Mouse (Mus musculus) bone marrow macrophage, adult 2 months (primary cell): ENCODE measurements around the gene Mical3. TPM values are rescaled to one million over a fixed set of nuclear protein-coding genes. Genes with fewer than 3 reads are reported as not detected.

Source experiments
- H3K27ac ChIP-seq: 2 replicates; pipeline ENCODE4 v1.5.1; 2012; ENCODE audit warnings: low read depth, low read length; ENCODE audit not compliant: insufficient read depth
- H3K4me1 ChIP-seq: 2 replicates; pipeline ENCODE4 v1.6.1; 2012; ENCODE audit warnings: low read length; ENCODE audit not compliant: control insufficient read depth, insufficient read depth
- H3K4me3 ChIP-seq: 2 replicates; pipeline ENCODE4 v1.5.1; 2012; ENCODE audit warnings: mild to moderate bottlenecking, low read length, moderate library complexity; ENCODE audit not compliant: insufficient read depth
- CTCF ChIP-seq: IDR thresholded peaks from 2 replicates; pipeline ENCODE4 v1.5.1; 2012; ENCODE audit warnings: low read depth, mild to moderate bottlenecking, low read length, moderate library complexity
- POLR2A ChIP-seq: IDR thresholded peaks from 2 replicates; pipeline ENCODE4 v1.6.1; 2012; ENCODE audit warnings: mild to moderate bottlenecking, low read depth, low read length, borderline replicate concordance
- polyA plus RNA-seq: library from polyadenylated mRNA; stranded (reverse); fragments of >200 nt; gene quantifications from 2 replicates; pipeline ENCODE4 v1.2.4, GENCODE M21; 2012; ENCODE audit not compliant: missing spikeins, insufficient read depth, insufficient read length

Mical3 gene
- polyA plus RNA-seq, 1 experiment, result 4.1 TPM

DNA sequence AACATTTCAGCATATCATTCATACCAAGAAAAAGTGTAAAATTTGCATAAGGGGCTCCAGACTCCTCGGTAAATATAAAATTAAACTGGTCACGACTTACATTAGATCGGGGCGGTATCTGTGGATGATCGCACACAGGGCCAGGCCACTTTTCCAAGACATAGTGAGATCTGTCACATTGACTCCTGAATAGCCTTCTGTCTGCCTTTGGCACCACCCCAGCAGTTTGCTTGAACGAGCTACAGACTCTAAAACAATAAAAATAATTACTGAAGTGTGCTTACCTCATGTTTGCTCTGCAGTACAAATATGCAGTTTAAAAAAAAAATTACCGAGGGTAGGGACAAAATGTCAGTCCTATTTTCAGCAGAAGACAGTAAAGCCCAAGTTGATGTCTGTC is 103.9 kb downstream of the Mical3 start:
- H3K4me3 ChIP-seq, result no peak overlapping the region
- H3K27ac ChIP-seq, result no peak overlapping the region
- H3K4me1 ChIP-seq, result no peaks in the 10 kb centered on the region
- TF ChIP-seq POLR2A (no peak), CTCF (no peak)

DNA sequence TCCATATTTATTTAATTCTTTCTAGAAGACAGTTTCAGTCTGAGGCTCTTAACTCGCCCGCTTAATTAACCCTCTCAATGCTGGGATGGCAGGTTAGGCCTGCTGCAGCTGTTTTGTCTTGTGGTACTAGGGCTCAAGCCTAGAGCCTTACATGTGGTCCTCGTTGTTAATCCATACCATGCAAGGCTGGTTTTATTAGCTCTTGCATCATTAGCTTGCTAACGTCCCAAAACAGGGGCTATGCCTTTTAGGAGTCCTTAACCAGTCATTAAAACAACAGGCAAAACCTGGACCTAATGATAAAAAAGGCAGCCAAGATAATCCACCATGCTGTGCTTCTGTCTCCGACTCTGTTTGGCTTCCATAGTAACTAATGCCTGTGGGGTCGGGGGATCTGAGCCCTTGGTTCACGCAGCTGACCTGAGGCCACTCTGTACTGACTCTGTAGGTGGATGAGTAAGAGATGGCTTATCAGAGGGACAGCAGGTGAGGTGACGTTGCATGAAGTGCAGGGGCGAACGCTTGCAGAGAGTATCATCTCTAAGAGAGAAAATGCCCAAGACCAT is 104.7 kb downstream of the Mical3 start:
- Histone ChIP-seq H3K27ac (no peak overlapping the region), H3K4me1 (no peaks in the 10 kb centered on the region), H3K4me3 (no peak overlapping the region)
- TF ChIP-seq POLR2A (no peak), CTCF (no peak)

DNA sequence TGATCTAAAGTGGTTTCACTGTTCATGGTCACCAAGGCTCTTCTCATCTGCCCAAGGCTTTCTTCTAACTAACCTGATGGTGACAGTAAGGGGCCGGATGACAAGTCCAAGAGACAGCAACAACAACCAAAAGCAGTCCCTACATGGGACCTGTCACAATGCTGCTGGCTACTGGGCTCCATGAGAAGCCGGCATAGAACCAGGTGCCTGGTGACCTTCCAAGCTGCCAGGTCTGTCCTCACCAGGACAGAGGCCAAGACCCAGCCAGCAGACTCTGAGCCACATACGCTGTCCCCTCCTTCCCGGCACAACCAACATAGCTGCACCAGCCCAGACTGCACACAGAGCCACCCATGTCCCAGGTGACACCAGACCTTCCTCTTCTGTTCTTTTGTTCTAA is 112.7 kb downstream of the Mical3 start:
- no peak for TF ChIP-seq POLR2A
- no peak for TF ChIP-seq CTCF
- Histone ChIP-seq H3K4me1 (no peaks in the 10 kb centered on the region), H3K4me3 (no peak overlapping the region), H3K27ac (no peak overlapping the region)

DNA sequence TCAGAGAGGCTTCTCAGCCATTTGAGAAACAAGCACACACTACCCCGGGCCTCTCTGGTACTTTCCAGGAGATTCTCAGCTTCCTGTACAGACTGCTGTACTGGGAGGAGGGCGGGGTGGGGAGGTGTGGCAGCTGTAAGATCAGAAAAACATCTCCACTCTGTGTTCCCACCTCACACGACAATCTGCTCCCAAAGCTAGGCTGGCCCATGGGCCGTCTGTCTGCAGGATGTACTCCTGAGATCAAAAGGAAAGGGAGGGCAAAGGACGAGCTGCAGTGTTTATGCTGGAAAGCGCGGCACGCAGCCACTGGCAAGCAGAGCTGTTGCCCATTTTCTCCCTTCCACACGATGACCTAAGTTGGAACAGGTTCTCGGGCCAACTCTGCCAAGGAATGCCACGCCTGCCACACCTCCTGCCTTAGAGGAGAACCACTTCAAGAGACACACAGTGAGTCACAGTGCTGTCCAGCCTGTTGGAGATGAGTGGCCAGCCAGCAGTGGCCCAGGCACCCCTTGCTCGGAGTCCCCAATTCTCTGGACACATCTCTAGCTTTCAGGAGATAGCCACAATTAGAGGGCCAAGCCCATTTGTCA is 113.3 kb downstream of the Mical3 start:
- Histone ChIP-seq H3K27ac (no peak overlapping the region), H3K4me1 (no peaks in the 10 kb centered on the region), H3K4me3 (no peak overlapping the region)
- TF ChIP-seq POLR2A (no peak), CTCF (no peak)

DNA sequence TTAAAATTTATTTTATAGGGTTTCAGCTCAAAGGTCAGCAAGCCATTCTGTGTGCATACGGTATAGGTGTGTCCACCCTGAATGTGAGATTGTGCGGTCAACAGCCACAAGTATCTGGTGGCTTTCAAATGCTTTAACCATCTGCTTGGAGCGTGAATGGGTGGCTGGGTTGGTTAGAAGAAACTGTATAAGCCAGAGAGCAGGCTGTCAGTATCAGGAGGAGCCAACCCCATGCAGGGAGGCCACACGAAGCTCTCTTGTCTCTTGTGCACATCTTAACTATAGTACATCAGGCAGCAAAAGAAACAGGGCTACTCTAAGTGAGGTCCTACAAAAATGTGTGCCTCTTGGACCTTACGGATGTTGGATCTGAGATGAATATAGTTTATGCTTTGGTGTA is 114.7 kb downstream of the Mical3 start:
- TF ChIP-seq POLR2A (no peak), CTCF (no peak)
- H3K4me1 ChIP-seq, result no peaks in the 10 kb centered on the region
- H3K4me3 ChIP-seq, result no peak overlapping the region
- H3K27ac ChIP-seq, result no peak overlapping the region

DNA sequence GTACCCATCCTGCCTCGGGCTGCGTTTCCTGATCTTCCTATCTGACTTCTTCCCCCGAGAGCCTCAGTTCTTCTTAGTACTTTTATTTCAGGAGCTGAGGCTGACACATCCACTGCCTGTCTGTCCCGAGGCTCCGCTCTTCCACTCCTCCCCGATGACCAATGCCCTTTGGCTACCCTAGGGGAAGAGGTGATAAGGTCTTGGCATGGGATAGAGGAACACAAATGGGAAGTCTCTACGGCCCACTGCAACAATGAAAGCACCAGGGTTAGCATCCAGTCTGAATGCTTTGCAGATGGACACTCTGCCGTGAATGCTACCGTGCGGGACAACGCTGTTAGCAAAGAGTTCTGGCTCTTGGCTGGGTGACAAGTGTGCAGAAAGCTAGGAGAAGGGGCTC is 116.5 kb downstream of the Mical3 start:
- TF ChIP-seq CTCF (no peak), POLR2A (no peak)
- Histone ChIP-seq H3K4me3 (no peak overlapping the region), H3K4me1 (no peaks in the 10 kb centered on the region), H3K27ac (no peak overlapping the region)

DNA sequence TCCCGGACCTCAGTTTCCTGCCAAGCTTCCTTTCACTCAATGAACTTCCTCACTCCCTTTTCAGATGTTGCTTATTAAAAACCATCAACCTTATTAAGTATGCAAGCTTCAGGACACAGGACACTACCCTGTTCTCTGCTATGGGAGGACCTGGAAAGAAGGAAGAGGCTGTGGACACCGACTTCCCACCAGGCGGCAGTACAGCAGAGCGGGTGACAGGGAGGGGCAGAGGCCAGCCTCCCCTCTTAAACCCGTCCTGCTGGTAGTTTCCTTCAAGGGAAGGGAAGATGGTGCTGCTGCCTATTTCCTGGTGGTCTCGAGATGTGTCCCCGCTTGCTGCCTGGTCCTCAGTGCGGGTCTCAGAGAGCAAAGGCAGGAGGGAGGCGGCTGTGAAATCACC is 117.0 kb downstream of the Mical3 start:
- H3K27ac ChIP-seq, result no peak overlapping the region
- no peak for TF ChIP-seq POLR2A
- peak; percentile 46; the same call in 1 of the 2 replicates for TF ChIP-seq CTCF
- no peak overlapping the region for H3K4me3 ChIP-seq
- H3K4me1 ChIP-seq, result no peaks in the 10 kb centered on the region

DNA sequence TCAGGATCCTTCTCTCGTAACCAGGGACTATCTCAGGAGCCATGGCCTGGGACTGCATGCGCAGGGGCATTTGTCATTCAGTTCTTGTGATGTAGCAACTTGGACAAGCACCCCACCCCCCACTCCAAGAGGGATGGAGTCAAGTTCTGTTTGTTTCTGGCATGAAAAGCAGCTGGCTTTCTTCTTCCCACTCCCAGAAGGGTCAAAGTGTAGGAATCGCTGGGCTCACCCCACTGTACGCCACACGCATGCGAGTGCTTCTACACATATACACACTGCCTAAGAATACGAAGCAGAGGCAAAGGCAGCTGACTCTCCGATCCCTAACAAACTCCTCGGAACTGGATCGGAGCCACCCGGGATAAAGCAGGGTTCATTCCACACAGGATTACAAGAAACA is 119.1 kb downstream of the Mical3 start:
- no peak overlapping the region for H3K4me3 ChIP-seq
- TF ChIP-seq CTCF, result no peak
- TF ChIP-seq POLR2A, result no peak

DNA sequence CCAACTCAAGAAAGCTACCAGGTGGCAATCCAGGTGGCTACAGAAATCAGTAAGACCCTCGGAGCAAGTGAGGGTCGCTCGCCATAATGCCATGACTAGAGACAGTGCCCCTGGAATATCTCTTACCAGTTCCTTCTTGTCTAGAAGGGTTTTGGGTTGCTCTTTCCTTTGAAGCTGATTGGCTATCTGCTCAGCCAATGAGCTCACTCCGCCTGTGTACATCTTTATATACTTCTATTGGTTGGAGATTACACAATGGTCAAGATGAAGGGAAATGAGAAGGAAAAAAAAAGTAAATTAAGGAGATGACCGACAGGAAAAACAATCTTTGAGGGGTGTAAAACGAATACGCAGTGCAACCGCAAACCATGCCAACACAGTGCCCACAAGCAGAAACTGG is 121.1 kb downstream of the Mical3 start:
- Histone ChIP-seq H3K4me1 (peaks cover 4% of the 10 kb centered on the region), H3K4me3 (no peak overlapping the region), H3K27ac (no peak overlapping the region)
- TF ChIP-seq POLR2A (no peak), CTCF (no peak)

More for the DNA sequence above, 119.1 kb downstream of the Mical3 start:
- H3K4me1 ChIP-seq, result no peaks in the 10 kb centered on the region
- no peak overlapping the region for H3K27ac ChIP-seq

DNA sequence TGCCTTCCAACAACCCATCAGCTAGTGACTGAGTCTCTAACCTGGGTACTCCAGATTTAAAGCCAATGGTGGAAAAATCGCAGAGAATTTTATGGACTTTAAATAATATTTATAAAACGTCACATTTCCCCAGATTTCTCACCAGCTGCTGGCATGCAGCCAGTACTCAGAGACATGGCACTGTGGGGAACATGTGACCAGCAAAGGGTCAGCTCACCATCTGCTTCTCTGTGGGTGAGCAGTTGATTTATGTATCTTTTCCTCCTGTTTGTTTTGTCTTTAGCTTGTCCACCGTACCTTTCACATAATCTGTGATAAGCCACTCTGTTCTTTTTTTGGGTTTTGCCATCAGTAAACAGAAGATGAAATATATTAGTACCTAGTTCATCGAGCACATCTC is 125.8 kb downstream of the Mical3 start:
- H3K4me3 ChIP-seq, result no peak overlapping the region
- TF ChIP-seq POLR2A, result no peak
- TF ChIP-seq CTCF, result no peak
- H3K4me1 ChIP-seq, result peaks cover 4% of the 10 kb centered on the region
- H3K27ac ChIP-seq, result no peak overlapping the region

DNA sequence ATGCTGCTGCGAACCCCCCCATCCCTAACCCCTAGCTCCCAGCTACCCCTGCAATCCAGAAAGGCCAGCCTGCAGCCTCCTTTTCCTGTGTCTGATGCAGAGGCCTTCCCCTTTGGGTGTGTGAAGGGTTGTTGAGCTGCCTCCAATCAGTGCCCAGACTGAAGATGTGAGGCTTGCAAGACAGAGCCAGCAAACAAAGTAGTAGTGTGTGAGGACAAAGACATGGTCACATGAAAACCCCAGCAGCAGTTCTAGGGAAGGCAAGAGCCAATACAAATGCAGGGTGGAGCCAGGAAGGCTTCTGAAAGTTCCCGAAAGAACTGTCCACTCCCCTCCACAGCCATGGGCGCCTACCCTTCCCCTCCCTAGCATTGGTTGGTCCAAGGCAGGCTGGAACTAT is 127.8 kb downstream of the Mical3 start:
- Histone ChIP-seq H3K27ac (no peak overlapping the region), H3K4me3 (no peak overlapping the region), H3K4me1 (peaks cover 4% of the 10 kb centered on the region)
- no peak for TF ChIP-seq POLR2A
